Mouse (Mus musculus) limb, embryonic 11.5 days (tissue): ENCODE measurements around the gene Plekhh3. TPM values are rescaled to one million over a fixed set of nuclear protein-coding genes. Genes with fewer than 3 reads are reported as not detected.
A peak's percentile ranks its signal among the peaks of the same experiment; 100 is the strongest.
"Not testable (repeated sequence)": the region's sequence is repeated elsewhere in the genome, so short reads cannot be mapped to it uniquely, and the experiment has no call there.

Experiments used
- ATAC-seq: fragments of 200-750 bp; cut with Nextera tagmentation; 2 replicates; pipeline ENCODE4 v1.8.0; 2017; ENCODE audit warnings: low read depth; ENCODE audit not compliant: insufficient number of reproducible peaks, low FRiP score, low TSS enrichment
- DNase-seq: peaks from one replicate; pipeline ENCODE4 v3.0.0-alpha.2; 2015; ENCODE audit warnings: low spot score
- H3K27ac ChIP-seq: fragments of 300-500 bp; sonication (generic); replicated peaks from 2 replicates; pipeline ENCODE4 v1.5.1; 2014; ENCODE audit warnings: low read depth, mild to moderate bottlenecking, low read length
- H3K27me3 ChIP-seq: fragments of 300-500 bp; sonication (generic); 2 replicates; pipeline ENCODE4 v1.6.1; 2014; ENCODE audit warnings: mild to moderate bottlenecking, low read length, mixed read lengths; ENCODE audit not compliant: control insufficient read depth, insufficient read depth
- H3K36me3 ChIP-seq: fragments of 300-500 bp; sonication (generic); 2 replicates; pipeline ENCODE4 v1.6.1; 2014; ENCODE audit warnings: mild to moderate bottlenecking, low read length, moderate library complexity, mixed read lengths; ENCODE audit not compliant: control insufficient read depth, insufficient read depth
- H3K4me1 ChIP-seq: fragments of 300-500 bp; sonication (generic); 2 replicates; pipeline ENCODE4 v1.6.1; 2014; ENCODE audit warnings: low read length, mixed read lengths; ENCODE audit not compliant: control insufficient read depth, insufficient read depth
- H3K4me2 ChIP-seq: fragments of 300-500 bp; sonication (generic); 2 replicates; pipeline ENCODE4 v1.6.1; 2014; ENCODE audit warnings: low read depth, mild to moderate bottlenecking, moderate library complexity; ENCODE audit not compliant: severe bottlenecking
- H3K4me3 ChIP-seq: fragments of 300-500 bp; sonication (generic); 2 replicates; pipeline ENCODE4 v1.5.1; 2014; ENCODE audit warnings: low read depth, low read length
- H3K9ac ChIP-seq: fragments of 300-500 bp; sonication (generic); 2 replicates; pipeline ENCODE4 v1.6.1; 2014; ENCODE audit warnings: mild to moderate bottlenecking, low read length
- H3K9me3 ChIP-seq: fragments of 300-500 bp; sonication (generic); 2 replicates; pipeline ENCODE4 v1.6.1; 2016; ENCODE audit warnings: low read length; ENCODE audit not compliant: control insufficient read depth
- whole genome bisulfite sequencing: fragments of 180-500 bp; shearing (Covaris S2); extraction: QIAGEN DNeasy Blood & Tissue Kit; methylation state at CpG from one replicate; pipeline ENCODE4 v1.1.7; 2014; 5-methylcytosine and 5-hydroxymethylcytosine counted together
- polyA plus RNA-seq: library from polyadenylated mRNA; unstranded; fragments of >200 nt; fragmentation: Nextera tagmentation; extraction: Ambion mirVana; gene quantifications from 2 replicates; pipeline ENCODE4 v1.2.1, GENCODE M21; 2014

The Plekhh3 gene
- polyA plus RNA-seq, 1 experiment from 2014 or later, result 4.1 TPM

DNA sequence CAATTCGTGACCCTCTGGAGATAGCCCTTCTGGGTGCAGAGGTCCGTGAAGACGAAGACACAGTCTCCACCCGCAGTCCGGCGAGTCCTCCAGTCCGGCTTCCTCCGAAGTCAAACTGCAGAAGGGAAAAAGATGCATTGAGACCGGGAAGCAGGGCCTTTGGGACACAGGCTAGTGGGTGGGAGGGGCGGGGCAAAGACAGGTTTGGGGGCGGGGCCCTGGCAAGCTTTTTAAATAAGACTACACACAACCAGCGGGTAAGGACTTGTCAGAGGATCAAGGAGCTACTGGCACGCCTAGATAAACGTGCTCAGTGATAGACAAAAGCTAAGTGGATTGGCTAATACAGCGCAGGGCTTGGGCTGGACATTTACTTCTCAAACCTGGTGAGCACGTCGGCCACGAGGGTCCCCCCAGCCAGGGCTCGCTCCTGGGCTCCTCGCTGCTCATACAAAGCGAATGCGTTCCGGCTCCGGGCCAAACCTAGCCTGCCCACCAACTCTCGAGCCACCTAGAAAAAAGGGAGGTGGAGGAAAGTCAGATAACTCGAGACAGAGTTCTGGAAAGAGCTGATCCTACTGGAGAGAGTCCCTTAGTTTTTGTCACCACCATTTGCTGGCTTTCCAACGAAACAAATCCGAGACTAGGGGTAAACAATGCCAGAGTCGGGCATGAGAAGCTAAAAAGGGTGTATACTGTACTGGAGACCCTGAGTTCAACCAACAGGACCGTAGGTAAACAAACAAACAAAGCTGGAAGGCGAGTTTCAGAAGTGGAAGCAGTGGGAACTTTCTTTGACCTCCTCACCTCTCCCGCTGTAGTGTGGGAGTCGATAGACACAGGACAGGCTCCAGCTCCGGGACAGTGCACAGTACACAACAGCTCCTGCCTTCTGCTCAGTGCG, 6.2 kb downstream of the Plekhh3 start:
- ATAC-seq, result no peak
- Histone ChIP-seq H3K4me3 (peak overlapping the region; percentile 32), H3K9ac (no peak overlapping the region), H3K9me3 (no peaks in the 10 kb centered on the region), H3K27ac (no peak overlapping the region), H3K36me3 (no peaks in the 10 kb centered on the region; the same call in 1 of the 2 replicates), H3K27me3 (peaks cover 79% of the 10 kb centered on the region), H3K4me2 (peak overlapping the region; percentile 75), H3K4me1 (peaks cover 18% of the 10 kb centered on the region)
- DNase-seq, result peak; percentile 54
- 4% methylated on average over 35 of the region's 35 CpGs for WGBS

DNA sequence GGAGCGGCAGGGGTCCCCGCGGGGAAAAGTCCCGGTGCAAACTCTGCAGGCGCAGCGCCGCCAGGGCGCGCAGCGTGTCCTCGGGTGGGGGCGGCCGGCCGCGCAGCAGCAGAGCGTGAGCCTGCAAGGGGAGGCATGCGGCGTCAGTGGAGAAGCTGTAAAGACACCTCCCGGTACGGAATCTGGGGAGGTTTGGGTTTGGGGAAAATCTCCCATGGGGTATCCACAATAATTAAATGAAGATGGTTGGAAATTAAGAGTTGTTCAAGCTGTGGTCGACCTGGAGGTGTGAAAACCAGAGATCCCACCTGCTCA, 6.8 kb downstream of the Plekhh3 start:
- Histone ChIP-seq H3K27me3 (peaks cover 73% of the 10 kb centered on the region), H3K27ac (no peak overlapping the region), H3K4me2 (peak overlapping the region; percentile 75), H3K9ac (peak overlapping the region; percentile 30; the same call in 1 of the 2 replicates), H3K9me3 (no peaks in the 10 kb centered on the region), H3K4me1 (peaks cover 16% of the 10 kb centered on the region), H3K36me3 (no peaks in the 10 kb centered on the region; the same call in 1 of the 2 replicates), H3K4me3 (peak overlapping the region; percentile 32)
- ATAC-seq, result no peak
- DNase-seq, result peak; percentile 41
- WGBS, result under 1% methylated on average over 21 of the region's 21 CpGs

DNA sequence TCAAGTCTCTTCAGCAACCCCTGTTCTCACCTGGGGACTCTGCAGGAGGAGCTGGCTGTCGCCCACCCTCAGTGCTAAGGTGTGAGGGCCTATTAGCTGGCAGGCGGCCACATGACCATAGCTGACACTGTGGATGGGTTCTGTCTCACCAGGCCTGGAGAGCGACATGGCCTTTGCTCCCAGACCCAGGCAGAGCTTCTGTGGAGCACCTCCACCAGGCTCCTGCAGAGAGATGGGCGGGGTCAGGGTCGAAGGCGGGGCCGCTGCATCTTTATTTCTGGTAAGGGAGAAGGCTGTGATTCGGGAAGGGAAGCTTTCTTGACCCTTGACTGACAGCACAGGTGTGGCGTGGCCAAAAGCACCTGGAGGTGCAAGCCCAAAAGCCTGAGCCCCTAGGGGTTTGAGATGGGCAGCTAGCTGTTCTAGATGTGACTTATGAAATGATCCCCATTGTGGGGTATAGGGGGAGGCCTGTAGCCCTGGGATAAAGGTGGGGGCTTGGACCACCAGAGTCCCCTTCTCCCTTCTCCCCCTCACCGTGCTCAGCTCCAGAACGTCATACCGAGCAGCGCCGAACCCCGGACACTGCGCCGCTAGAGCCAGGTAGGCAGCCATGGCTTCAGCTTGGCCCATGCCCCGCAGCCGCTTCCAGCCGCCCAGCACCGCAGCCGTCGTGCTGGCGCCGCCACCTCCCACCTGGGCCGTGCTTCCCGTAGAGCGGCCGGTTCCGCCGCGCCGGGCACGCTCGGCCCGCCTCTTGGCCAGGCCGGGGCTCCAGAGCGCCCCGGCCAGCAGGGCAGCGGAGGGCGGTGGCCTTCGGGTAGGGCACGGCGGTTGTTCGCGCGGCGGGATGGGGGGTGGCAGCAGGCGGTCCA, 7.4 kb downstream of the Plekhh3 start:
- H3K27me3 ChIP-seq, result peaks cover 67% of the 10 kb centered on the region
- H3K36me3 ChIP-seq, result no peaks in the 10 kb centered on the region; the same call in 1 of the 2 replicates
- H3K4me1 ChIP-seq, result peaks cover 16% of the 10 kb centered on the region
- no peak overlapping the region for H3K27ac ChIP-seq
- no peaks in the 10 kb centered on the region for H3K9me3 ChIP-seq
- 5% methylated on average over 49 of the region's 49 CpGs for WGBS
- peak overlapping the region; percentile 32 for H3K4me3 ChIP-seq
- peak overlapping the region; percentile 30; the same call in 1 of the 2 replicates for H3K9ac ChIP-seq
- no peak for ATAC-seq
- DNase-seq, result peak; percentile 41
- peak overlapping the region; percentile 75 for H3K4me2 ChIP-seq

DNA sequence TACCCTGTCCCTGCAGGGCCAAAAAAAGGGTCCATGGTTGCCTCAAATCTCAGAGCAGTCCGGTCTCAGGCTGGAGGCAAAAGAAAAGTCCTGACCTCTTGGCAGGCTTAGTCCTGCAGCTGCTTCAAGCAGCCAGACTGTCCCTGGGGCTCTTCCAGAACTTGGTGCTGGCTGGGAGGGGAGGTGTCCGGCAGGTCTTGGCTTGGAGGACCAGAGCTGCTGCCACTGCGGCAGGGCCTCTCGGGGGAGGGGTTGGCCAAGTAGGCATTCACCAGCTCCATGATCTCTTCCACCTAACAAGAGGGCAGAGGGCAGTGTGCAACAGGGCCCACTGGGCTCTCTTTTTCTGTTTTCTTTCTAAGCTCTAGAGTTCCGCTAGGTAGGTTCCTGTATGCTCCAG, 8.4 kb downstream of the Plekhh3 start:
- no peak for DNase-seq
- Histone ChIP-seq H3K27me3 (peaks cover 57% of the 10 kb centered on the region), H3K9ac (no peak overlapping the region), H3K4me1 (peaks cover 16% of the 10 kb centered on the region), H3K4me3 (no peak overlapping the region), H3K9me3 (no peaks in the 10 kb centered on the region), H3K27ac (no peak overlapping the region), H3K36me3 (no peaks in the 10 kb centered on the region), H3K4me2 (0 out of 2 replicates have a peak overlapping the region, but pooled peaks have one; percentile 7)
- no peak for ATAC-seq
- WGBS, result 55% methylated on average over 5 of the region's 5 CpGs

DNA sequence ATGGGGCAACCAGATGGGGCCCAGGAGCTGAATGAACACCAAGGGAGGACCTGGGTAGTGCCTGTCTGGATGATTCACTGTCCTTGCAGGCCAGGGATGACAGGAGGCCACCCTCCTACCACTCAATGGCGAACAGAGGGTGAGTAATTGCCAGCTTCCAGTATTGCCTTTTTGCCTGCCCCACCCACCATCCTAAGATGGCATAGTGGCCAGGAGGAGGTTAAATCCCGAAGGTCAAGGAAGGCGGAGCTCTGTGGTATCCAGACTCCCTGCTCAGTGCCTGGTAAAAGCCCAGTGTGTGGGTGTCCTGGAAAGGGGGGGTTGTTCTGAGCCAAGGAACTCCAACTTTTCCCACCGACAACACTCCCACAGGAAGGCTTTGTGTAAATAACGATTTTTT, 8.8 kb downstream of the Plekhh3 start:
- Histone ChIP-seq H3K4me1 (peaks cover 16% of the 10 kb centered on the region), H3K9me3 (no peaks in the 10 kb centered on the region), H3K4me2 (no peak overlapping the region), H3K27me3 (peaks cover 52% of the 10 kb centered on the region), H3K27ac (no peak overlapping the region), H3K9ac (no peak overlapping the region), H3K36me3 (no peaks in the 10 kb centered on the region), H3K4me3 (no peak overlapping the region)
- ATAC-seq (no peak), DNase-seq (no peak)
- WGBS, result 58% methylated on average over 5 of the region's 5 CpGs

DNA sequence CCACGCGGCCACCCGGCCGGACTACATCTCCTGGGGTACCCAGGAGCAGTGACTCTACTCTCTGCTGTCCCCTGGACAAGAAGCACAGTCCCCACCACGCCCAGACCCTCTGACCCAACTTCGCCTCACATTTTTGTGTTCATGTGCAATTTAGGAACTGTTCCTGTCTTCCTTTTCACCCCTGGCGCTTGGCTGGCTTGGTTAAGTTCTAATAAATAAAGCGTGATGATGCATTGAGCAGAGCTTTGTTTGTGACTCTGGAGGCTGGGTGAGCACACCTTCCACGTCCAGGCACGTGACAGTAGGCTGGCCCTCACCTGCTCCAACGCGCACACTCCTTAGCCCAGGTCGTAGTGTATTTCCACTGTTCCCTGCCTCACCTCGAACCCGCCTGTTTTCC, 9.6 kb downstream of the Plekhh3 start:
- no peak for ATAC-seq

DNA sequence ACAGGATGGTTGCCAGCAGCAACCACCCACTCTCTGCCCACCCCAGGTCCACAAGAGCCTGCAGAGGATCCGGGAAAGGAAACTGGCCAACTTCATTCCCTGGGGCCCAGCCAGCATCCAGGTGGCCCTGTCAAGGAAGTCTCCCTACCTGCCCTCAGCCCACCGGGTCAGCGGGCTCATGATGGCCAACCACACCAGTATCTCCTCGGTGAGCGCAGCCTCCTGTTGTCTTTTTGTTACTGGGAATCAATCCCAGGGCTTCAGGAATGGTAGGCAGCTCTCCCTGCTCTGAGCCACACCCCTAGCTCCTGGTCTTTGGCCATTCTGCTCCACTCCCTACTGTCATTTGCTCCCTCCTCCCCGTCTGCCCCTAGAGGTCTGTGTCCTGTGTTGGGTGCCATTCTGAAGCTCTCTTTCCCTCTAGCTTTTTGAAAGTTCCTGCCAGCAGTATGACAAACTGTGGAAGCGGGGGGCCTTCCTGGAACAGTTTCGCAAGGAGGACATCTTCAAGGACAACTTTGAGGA, 10.1 kb downstream of the Plekhh3 start:
- 76% methylated on average over 5 of the region's 8 CpGs for WGBS
- Histone ChIP-seq H3K4me1 (peaks cover 19% of the 10 kb centered on the region), H3K27me3 (peaks cover 45% of the 10 kb centered on the region)
- H3K4me2 ChIP-seq, H3K27ac ChIP-seq, H3K4me3 ChIP-seq, DNase-seq, H3K9me3 ChIP-seq, H3K36me3 ChIP-seq, H3K9ac ChIP-seq, ATAC-seq: not testable (repeated sequence)

More for the DNA sequence above, 9.6 kb downstream of the Plekhh3 start:
- 83% methylated on average over 15 of the region's 15 CpGs for WGBS
- H3K4me3 ChIP-seq, result no peak overlapping the region
- no peak overlapping the region for H3K4me2 ChIP-seq
- no peaks in the 10 kb centered on the region for H3K9me3 ChIP-seq
- no peak overlapping the region for H3K27ac ChIP-seq
- H3K4me1 ChIP-seq, result peaks cover 16% of the 10 kb centered on the region
- peaks cover 50% of the 10 kb centered on the region for H3K27me3 ChIP-seq
- no peak for DNase-seq
- H3K9ac ChIP-seq, result no peak overlapping the region
- no peaks in the 10 kb centered on the region for H3K36me3 ChIP-seq

DNA sequence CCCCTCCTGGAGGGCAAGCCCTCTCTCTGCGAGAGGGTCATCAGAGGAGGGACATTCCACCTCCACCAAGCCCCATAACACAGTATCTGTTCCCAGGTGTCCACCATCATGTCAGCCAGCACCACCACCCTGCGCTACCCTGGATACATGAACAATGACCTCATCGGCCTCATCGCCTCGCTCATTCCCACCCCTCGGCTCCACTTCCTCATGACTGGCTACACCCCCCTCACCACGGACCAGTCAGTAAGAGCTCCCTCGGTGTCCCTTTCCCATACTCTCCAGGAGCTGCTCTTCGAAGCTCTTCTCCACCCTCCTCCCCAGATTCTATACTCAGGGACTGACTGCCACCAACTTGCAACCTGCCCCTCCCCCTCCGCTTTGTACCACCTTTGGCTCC, 11.0 kb downstream of the Plekhh3 start:
- H3K4me1 ChIP-seq, result peaks cover 21% of the 10 kb centered on the region
- H3K4me2 ChIP-seq, H3K4me3 ChIP-seq, H3K36me3 ChIP-seq, H3K9ac ChIP-seq, ATAC-seq, H3K27ac ChIP-seq, DNase-seq, H3K9me3 ChIP-seq: not testable (repeated sequence)
- WGBS, result 74% methylated on average over 8 of the region's 10 CpGs
- peaks cover 37% of the 10 kb centered on the region for H3K27me3 ChIP-seq
